ENCODE assay signal across 7 mouse cellular contexts in genomic region chr13:63294359-63295193, GRCm38 (mm10).
DNase-seq lines count a peak whose midpoint lies in the region; ATAC-seq lines count a peak whose summit lies in the region.

No protein-coding gene starts in this region.

- H3K4me2 ChIP-seq in heart, embryonic 15.5 days = no peak overlapping the region

- peak; percentile 31; the same call in 1 of the 2 replicates for ATAC-seq in heart, embryonic 15.5 days (replicated peaks; ENCODE audit: insufficient number of reproducible peaks, insufficient read depth, low FRiP score, low read depth)
- ATAC-seq in megakaryocyte-erythroid progenitor cell, adult 5-6 weeks (replicated peaks; ENCODE audit: low FRiP score, low TSS enrichment, poor library complexity, severe bottlenecking) = no peak

- DNase-seq in ZHBTc4 (ENCODE audit: low read depth, low spot score) = peak; percentile 44
- peak; percentile 72 to 79 for DNase-seq in cerebellum, adult 18-20 months
- DNase-seq in kidney, postnatal 14 days = peak; percentile 84
- DNase-seq in midbrain, embryonic 10.5 days (ENCODE audit: low spot score) = peak; percentile 31
- no peak for DNase-seq in layer of hippocampus, postnatal 14 days (ENCODE audit: low spot score in 2 of 2)

- no peak overlapping the region for H3K4me3 ChIP-seq in heart, embryonic 15.5 days
- H3K4me3 ChIP-seq in midbrain, embryonic 10.5 days = no peak overlapping the region

- H3K9ac ChIP-seq in heart, embryonic 15.5 days = no peak overlapping the region

- no peaks in the 10 kb centered on the region for H3K27me3 ChIP-seq in heart, embryonic 15.5 days
- H3K27me3 ChIP-seq in midbrain, embryonic 10.5 days (ENCODE audit: low read depth, poor library complexity, severe bottlenecking) = peaks cover 6% of the 10 kb centered on the region; the same call in 1 of the 2 replicates

- H3K9me3 ChIP-seq in heart, embryonic 15.5 days (replicated peaks) = no peaks in the 10 kb centered on the region
- H3K9me3 ChIP-seq in midbrain, embryonic 10.5 days (replicated peaks) = no peaks in the 10 kb centered on the region

- H3K36me3 ChIP-seq in heart, embryonic 15.5 days = peaks cover 45% of the 10 kb centered on the region
- peaks cover 45% of the 10 kb centered on the region for H3K36me3 ChIP-seq in midbrain, embryonic 10.5 days

- peak overlapping the region; percentile 67 for H3K27ac ChIP-seq in heart, embryonic 15.5 days
- H3K27ac ChIP-seq in midbrain, embryonic 10.5 days (replicated peaks) = peak overlapping the region; percentile 71

- 38% methylated on average over 15 of the region's 15 CpGs for WGBS in heart, embryonic 15.5 days
- 37% methylated on average over 15 of the region's 15 CpGs for WGBS in midbrain, embryonic 10.5 days

- H3K4me1 ChIP-seq in heart, embryonic 15.5 days (replicated peaks) = peaks cover 22% of the 10 kb centered on the region
- H3K4me1 ChIP-seq in midbrain, embryonic 10.5 days = peaks cover 32% of the 10 kb centered on the region

Comparison
In these comparisons a context has a peak if more than half of its experiments do, and no peak if none do; other contexts are left out.
1. DNase-seq: peak in ZHBTc4 (single experiment), cerebellum, adult 18-20 months (2 of 2), kidney, postnatal 14 days (single experiment) and midbrain, embryonic 10.5 days (single experiment); none in layer of hippocampus, postnatal 14 days (0 of 2).